Mouse (Mus musculus) kidney, adult 2 months (tissue): ENCODE results near the gene Suv39h2.

Source experiments
- CTCF ChIP-seq: fragments of 200-500 bp; conservative IDR thresholded peaks from 2 replicates; pipeline ENCODE4 v1.5.1; 2011; ENCODE audit warnings: low read depth, mild to moderate bottlenecking, control low read depth, low read length, moderate library complexity, mixed read lengths; ENCODE audit not compliant: insufficient read depth, insufficient read length
- POLR2A ChIP-seq: fragments of 200-500 bp; IDR thresholded peaks from one replicate; pipeline ENCODE4 v1.6.1; 2011; ENCODE audit warnings: low read depth, low read length, control low read depth

DNA sequence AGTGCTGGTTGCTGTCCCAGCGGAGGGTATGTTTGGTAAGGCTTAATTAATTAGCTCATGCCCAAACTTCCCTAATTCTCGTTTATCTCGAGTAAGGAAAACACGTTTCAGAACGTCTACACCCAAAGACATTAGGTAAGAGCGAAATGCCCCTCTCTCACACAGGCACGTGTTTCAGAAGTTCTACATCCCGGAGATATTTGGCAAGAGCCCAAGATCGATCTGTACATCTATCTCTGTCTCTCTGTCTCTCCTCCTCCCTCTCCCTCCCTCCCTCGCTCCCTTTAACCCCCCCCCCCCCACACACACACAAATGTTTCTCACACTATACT, 50.3 kb downstream of the Suv39h2 start:
- no peak for TF ChIP-seq CTCF
- TF ChIP-seq POLR2A: no peak
